Mouse (Mus musculus) urinary bladder, postnatal 10 days (tissue): ENCODE measurements around the gene Nsun6.

Experiments used
- DNase-seq: peaks from one replicate; pipeline ENCODE4 v3.0.0; 2022; ENCODE audit warnings: low spot score

The Nsun6 gene

GRCm38 (mm10) chr2:15054945-15055637 lies at the start of gene Nsun6:
Gene Nsun6 (minus strand): TSS chr2:15055069.
- DNase-seq = peak; percentile 91

- DNase-seq = no peak
Observed at GRCm38 (mm10) chr2:15104386-15104785, 49.5 kb upstream of the Nsun6 start.

- DNase-seq = no peak
Observed at GRCm38 (mm10) chr2:15096514-15097090, 41.7 kb upstream of the Nsun6 start.

- DNase-seq = no peak
Observed at GRCm38 (mm10) chr2:15087308-15087707, 32.4 kb upstream of the Nsun6 start.

GRCm38 (mm10) chr2:15083702-15084101 lies 28.8 kb upstream of the Nsun6 start:
- DNase-seq = no peak

- DNase-seq = no peak
Observed at GRCm38 (mm10) chr2:15067091-15067490, 12.2 kb upstream of the Nsun6 start.

- no peak for DNase-seq
Observed at GRCm38 (mm10) chr2:15065447-15065846, 10.6 kb upstream of the Nsun6 start.

- DNase-seq = no peak
Observed at GRCm38 (mm10) chr2:15064380-15065269, 9.8 kb upstream of the Nsun6 start.

GRCm38 (mm10) chr2:15063815-15064214 lies 8.9 kb upstream of the Nsun6 start:
- no peak for DNase-seq

GRCm38 (mm10) chr2:15060856-15061255 lies 6.0 kb upstream of the Nsun6 start:
- no peak for DNase-seq

- no peak for DNase-seq
Observed at GRCm38 (mm10) chr2:15058227-15058626, 3.4 kb upstream of the Nsun6 start.

- no peak for DNase-seq
Observed at GRCm38 (mm10) chr2:15055741-15056151, 877 bp upstream of the Nsun6 start.

- DNase-seq = no peak
Observed at GRCm38 (mm10) chr2:15054496-15054895, 373 bp downstream of the Nsun6 start.

GRCm38 (mm10) chr2:15049117-15049873 lies 5.6 kb downstream of the Nsun6 start, which contains the start of gene Arl5b:
Gene Arl5b (plus strand): TSS chr2:15049395.
- peak; percentile 84 for DNase-seq

GRCm38 (mm10) chr2:15040326-15040725 lies 14.5 kb downstream of the Nsun6 start:
- no peak for DNase-seq

- DNase-seq = no peak
Observed at GRCm38 (mm10) chr2:15038705-15039104, 16.2 kb downstream of the Nsun6 start.

- DNase-seq = no peak
Observed at GRCm38 (mm10) chr2:15027816-15028215, 27.1 kb downstream of the Nsun6 start.

- no peak for DNase-seq
Observed at GRCm38 (mm10) chr2:15026817-15027216, 28.1 kb downstream of the Nsun6 start.

- DNase-seq = no peak
Observed at GRCm38 (mm10) chr2:15008072-15008471, 46.8 kb downstream of the Nsun6 start.

GRCm38 (mm10) chr2:15007531-15007930 lies 47.3 kb downstream of the Nsun6 start:
- no peak for DNase-seq

- no peak for DNase-seq
Observed at GRCm38 (mm10) chr2:14997836-14998235, 57.0 kb downstream of the Nsun6 start.

GRCm38 (mm10) chr2:14996036-14996435 lies 58.8 kb downstream of the Nsun6 start:
- DNase-seq = no peak
